Mouse (Mus musculus) cerebellum, adult 11 months (tissue): ENCODE results near the gene Cdk5r1.

ENCODE experiments used
- DNase-seq: peaks from one replicate; pipeline ENCODE4 v3.0.0; 2022

Gene Cdk5r1

GRCm38 (mm10) chr11:80504519-80505385, 27.9 kb downstream of the Cdk5r1 start:
- no peak for DNase-seq

- no peak for DNase-seq
Measured at GRCm38 (mm10) chr11:80505581-80505980, 28.8 kb downstream of the Cdk5r1 start.

GRCm38 (mm10) chr11:80506483-80506882, 29.7 kb downstream of the Cdk5r1 start:
- no peak for DNase-seq

GRCm38 (mm10) chr11:80507791-80508190, 31.0 kb downstream of the Cdk5r1 start:
- no peak for DNase-seq

GRCm38 (mm10) chr11:80508361-80509175, 31.7 kb downstream of the Cdk5r1 start:
- no peak for DNase-seq

GRCm38 (mm10) chr11:80509176-80509506, 32.3 kb downstream of the Cdk5r1 start:
- DNase-seq, result no peak

- no peak for DNase-seq
Measured at GRCm38 (mm10) chr11:80510124-80510523, 33.3 kb downstream of the Cdk5r1 start.

- no peak for DNase-seq
Measured at GRCm38 (mm10) chr11:80512313-80513056, 35.7 kb downstream of the Cdk5r1 start.

GRCm38 (mm10) chr11:80513796-80514195, 37.0 kb downstream of the Cdk5r1 start:
- no peak for DNase-seq

- DNase-seq, result no peak
Measured at GRCm38 (mm10) chr11:80515346-80515745, 38.5 kb downstream of the Cdk5r1 start.

GRCm38 (mm10) chr11:80515895-80516294, 39.1 kb downstream of the Cdk5r1 start:
- no peak for DNase-seq

- DNase-seq, result no peak
Measured at GRCm38 (mm10) chr11:80518421-80519367, 41.9 kb downstream of the Cdk5r1 start.

GRCm38 (mm10) chr11:80521148-80521547, 44.3 kb downstream of the Cdk5r1 start:
- DNase-seq, result no peak

GRCm38 (mm10) chr11:80522852-80523251, 46.0 kb downstream of the Cdk5r1 start:
- no peak for DNase-seq

GRCm38 (mm10) chr11:80523410-80523809, 46.6 kb downstream of the Cdk5r1 start:
- DNase-seq, result no peak

- DNase-seq, result no peak
Measured at GRCm38 (mm10) chr11:80524213-80524612, 47.4 kb downstream of the Cdk5r1 start.

GRCm38 (mm10) chr11:80527697-80528096, 50.9 kb downstream of the Cdk5r1 start:
- no peak for DNase-seq

- DNase-seq, result no peak
Measured at GRCm38 (mm10) chr11:80529149-80529548, 52.3 kb downstream of the Cdk5r1 start.
